Mouse (Mus musculus) G1E (cell line): ENCODE measurements around the gene Id2.

Experiments
- CTCF ChIP-seq: IDR thresholded peaks from 2 replicates; pipeline ENCODE4 v1.5.1; 2012; ENCODE audit warnings: low read depth, low read length, inconsistent platforms, mixed read lengths
- GATA1 ChIP-seq: IDR thresholded peaks from 2 replicates; pipeline ENCODE4 v1.6.1; 2012; ENCODE audit warnings: borderline replicate concordance, low read length, inconsistent platforms, mixed read lengths
- POLR2AphosphoS5 ChIP-seq: IDR thresholded peaks from 2 replicates; pipeline ENCODE4 v1.6.1; 2012; ENCODE audit warnings: low read depth, low read length, inconsistent platforms; ENCODE audit not compliant: insufficient replicate concordance

- TF ChIP-seq POLR2AphosphoS5 (no peak), CTCF (no peak), GATA1 (no peak)
These were observed 17.5 kb upstream of the Id2 start for GRCm38 (mm10) chr12:25114426-25114825.
